Mouse (Mus musculus): Measurements from ENCODE around the gene Mgat4a. TPM values are rescaled to one million over a fixed set of nuclear protein-coding genes. Genes with fewer than 3 reads are reported as not detected.
A peak's percentile ranks its signal among the peaks of the same experiment; 100 is the strongest.

Mgat4a gene
- polyA plus RNA-seq, 1 experiment = 16.8 TPM

- DNase-seq = no peak
- no peak overlapping the region for H3K27ac ChIP-seq (ENCODE audit: insufficient read depth, low read length)
- 94% methylated on average over 8 of the region's 8 CpGs for WGBS
- no peak overlapping the region for H3K4me3 ChIP-seq (replicated peaks; ENCODE audit: insufficient read depth, low read depth, low read length)
- H3K4me1 ChIP-seq (ENCODE audit: control insufficient read depth, insufficient read depth, low read length) = peaks cover 3% of the 10 kb centered on the region; the same call in 1 of the 2 replicates
- H3K27me3 ChIP-seq (ENCODE audit: control insufficient read depth, insufficient read depth, low read length) = no peaks in the 10 kb centered on the region
- TF ChIP-seq POLR2A (IDR thresholded peaks at IDR 0.05; ENCODE audit: borderline replicate concordance, insufficient read depth, low read length) (no peak), CTCF (IDR thresholded peaks at IDR 0.05; ENCODE audit: borderline replicate concordance, insufficient read depth, low read depth, low read length) (no peak)
These were observed 113.5 kb downstream of the Mgat4a start for GRCm38 (mm10) chr1:37427144-37427875.

- DNase-seq = no peak
- Histone ChIP-seq H3K4me3 (replicated peaks; ENCODE audit: insufficient read depth, low read depth, low read length) (no peak overlapping the region), H3K27me3 (ENCODE audit: control insufficient read depth, insufficient read depth, low read length) (no peaks in the 10 kb centered on the region), H3K4me1 (ENCODE audit: control insufficient read depth, insufficient read depth, low read length) (no peaks in the 10 kb centered on the region), H3K27ac (ENCODE audit: insufficient read depth, low read length) (no peak overlapping the region)
- TF ChIP-seq POLR2A (IDR thresholded peaks at IDR 0.05; ENCODE audit: borderline replicate concordance, insufficient read depth, low read length) (no peak), CTCF (IDR thresholded peaks at IDR 0.05; ENCODE audit: borderline replicate concordance, insufficient read depth, low read depth, low read length) (peak; percentile 87)
- 100% methylated on average over 1 of the region's 1 CpGs for WGBS
These were observed 121.4 kb downstream of the Mgat4a start for GRCm38 (mm10) chr1:37419420-37419819.

GRCm38 (mm10) chr1:37415394-37415793 is 125.4 kb downstream of the Mgat4a start:
- H3K4me1 ChIP-seq (ENCODE audit: control insufficient read depth, insufficient read depth, low read length) = peaks cover 5% of the 10 kb centered on the region
- H3K27ac ChIP-seq (ENCODE audit: insufficient read depth, low read length) = no peak overlapping the region
- H3K4me3 ChIP-seq (replicated peaks; ENCODE audit: insufficient read depth, low read depth, low read length) = no peak overlapping the region
- DNase-seq = no peak
- WGBS = 89% methylated on average over 1 of the region's 1 CpGs
- TF ChIP-seq POLR2A (IDR thresholded peaks at IDR 0.05; ENCODE audit: borderline replicate concordance, insufficient read depth, low read length) (no peak), CTCF (IDR thresholded peaks at IDR 0.05; ENCODE audit: borderline replicate concordance, insufficient read depth, low read depth, low read length) (no peak)
- H3K27me3 ChIP-seq (ENCODE audit: control insufficient read depth, insufficient read depth, low read length) = no peaks in the 10 kb centered on the region

- no peak for TF ChIP-seq CTCF (IDR thresholded peaks at IDR 0.05; ENCODE audit: borderline replicate concordance, insufficient read depth, low read depth, low read length)
- no peak for TF ChIP-seq POLR2A (IDR thresholded peaks at IDR 0.05; ENCODE audit: borderline replicate concordance, insufficient read depth, low read length)
- Histone ChIP-seq H3K27me3 (ENCODE audit: control insufficient read depth, insufficient read depth, low read length) (no peaks in the 10 kb centered on the region), H3K4me3 (replicated peaks; ENCODE audit: insufficient read depth, low read depth, low read length) (no peak overlapping the region), H3K27ac (ENCODE audit: insufficient read depth, low read length) (peak overlapping the region; percentile 51; the same call in 1 of the 2 replicates), H3K4me1 (ENCODE audit: control insufficient read depth, insufficient read depth, low read length) (peaks cover 13% of the 10 kb centered on the region)
- peak in 1 of 2 experiments; percentile 39 for DNase-seq
These were observed 131.2 kb downstream of the Mgat4a start for GRCm38 (mm10) chr1:37409647-37410046.

GRCm38 (mm10) chr1:37408678-37409077 is 132.1 kb downstream of the Mgat4a start:
- 67% methylated on average over 3 of the region's 3 CpGs for WGBS
- DNase-seq = no peak
- Histone ChIP-seq H3K4me1 (ENCODE audit: control insufficient read depth, insufficient read depth, low read length) (peaks cover 13% of the 10 kb centered on the region), H3K4me3 (replicated peaks; ENCODE audit: insufficient read depth, low read depth, low read length) (no peak overlapping the region), H3K27me3 (ENCODE audit: control insufficient read depth, insufficient read depth, low read length) (no peaks in the 10 kb centered on the region), H3K27ac (ENCODE audit: insufficient read depth, low read length) (no peak overlapping the region)
- TF ChIP-seq POLR2A (IDR thresholded peaks at IDR 0.05; ENCODE audit: borderline replicate concordance, insufficient read depth, low read length) (no peak), CTCF (IDR thresholded peaks at IDR 0.05; ENCODE audit: borderline replicate concordance, insufficient read depth, low read depth, low read length) (no peak)

GRCm38 (mm10) chr1:37408059-37408458 is 132.8 kb downstream of the Mgat4a start:
- no peak overlapping the region for H3K27ac ChIP-seq (ENCODE audit: insufficient read depth, low read length)
- H3K4me1 ChIP-seq (ENCODE audit: control insufficient read depth, insufficient read depth, low read length) = peaks cover 13% of the 10 kb centered on the region
- DNase-seq = no peak
- WGBS = 89% methylated on average over 8 of the region's 8 CpGs
- H3K4me3 ChIP-seq (replicated peaks; ENCODE audit: insufficient read depth, low read depth, low read length) = no peak overlapping the region
- H3K27me3 ChIP-seq (ENCODE audit: control insufficient read depth, insufficient read depth, low read length) = no peaks in the 10 kb centered on the region
- TF ChIP-seq POLR2A (IDR thresholded peaks at IDR 0.05; ENCODE audit: borderline replicate concordance, insufficient read depth, low read length) (no peak), CTCF (IDR thresholded peaks at IDR 0.05; ENCODE audit: borderline replicate concordance, insufficient read depth, low read depth, low read length) (no peak)

- 67% methylated on average over 8 of the region's 8 CpGs for whole genome bisulfite sequencing
- H3K27me3 ChIP-seq (ENCODE audit: control insufficient read depth, insufficient read depth, low read length) = no peaks in the 10 kb centered on the region
- no peak for TF ChIP-seq POLR2A (IDR thresholded peaks at IDR 0.05; ENCODE audit: borderline replicate concordance, insufficient read depth, low read length)
- no peak for TF ChIP-seq CTCF (IDR thresholded peaks at IDR 0.05; ENCODE audit: borderline replicate concordance, insufficient read depth, low read depth, low read length)
- peaks cover 16% of the 10 kb centered on the region for H3K4me1 ChIP-seq (ENCODE audit: control insufficient read depth, insufficient read depth, low read length)
- no peak overlapping the region for H3K27ac ChIP-seq (ENCODE audit: insufficient read depth, low read length)
- no peak for DNase-seq
- no peak overlapping the region for H3K4me3 ChIP-seq (replicated peaks; ENCODE audit: insufficient read depth, low read depth, low read length)
These were observed 133.6 kb downstream of the Mgat4a start for GRCm38 (mm10) chr1:37407228-37407627.

- 61% methylated on average over 2 of the region's 2 CpGs for WGBS
- no peak for DNase-seq
- 0 out of 2 replicates have a peak overlapping the region, but pooled peaks have one; percentile 14 for H3K27ac ChIP-seq (ENCODE audit: insufficient read depth, low read length)
These were observed 135.7 kb downstream of the Mgat4a start for GRCm38 (mm10) chr1:37405137-37405536.

More at GRCm38 (mm10) chr1:37405137-37405536, 135.7 kb downstream of the Mgat4a start:
- no peaks in the 10 kb centered on the region for H3K27me3 ChIP-seq (ENCODE audit: control insufficient read depth, insufficient read depth, low read length)
- H3K4me1 ChIP-seq (ENCODE audit: control insufficient read depth, insufficient read depth, low read length) = peaks cover 15% of the 10 kb centered on the region
- no peak for TF ChIP-seq POLR2A (IDR thresholded peaks at IDR 0.05; ENCODE audit: borderline replicate concordance, insufficient read depth, low read length)
- TF ChIP-seq CTCF (IDR thresholded peaks at IDR 0.05; ENCODE audit: borderline replicate concordance, insufficient read depth, low read depth, low read length) = no peak
- no peak overlapping the region for H3K4me3 ChIP-seq (replicated peaks; ENCODE audit: insufficient read depth, low read depth, low read length)

Measured in cerebellum, adult 2 months (tissue).